In genomic region chr10:18844441-18845286, GRCm38 (mm10) we compare ENCODE assay signal across 8 mouse cellular contexts. TPM values are rescaled to one million over a fixed set of nuclear protein-coding genes. Genes with fewer than 3 reads are reported as not detected.
DNase-seq lines count a peak whose midpoint lies in the region; ATAC-seq and TF ChIP-seq lines count a peak whose summit lies in the region.

Gene Perp (plus strand): TSS chr10:18845020.

- H3K4me1 ChIP-seq in heart, embryonic 16.5 days (ENCODE audit: control insufficient read depth, insufficient read depth, low read length) = peaks cover 17% of the 10 kb centered on the region; the same call in 1 of the 2 replicates
- 0 out of 2 replicates have a peak, but pooled peaks cover 3% of the 10 kb centered on the region for H3K4me1 ChIP-seq in kidney, postnatal 0 days (replicated peaks; ENCODE audit: insufficient read depth, low read length)

- peak within 1 kb of the TSS; percentile 86 for H3K4me3 ChIP-seq in heart, embryonic 16.5 days (ENCODE audit: low read length)
- peak within 1 kb of the TSS; percentile 49 for H3K4me3 ChIP-seq in kidney, postnatal 0 days (replicated peaks; ENCODE audit: low read depth, low read length)

- peak within 1 kb of the TSS; percentile 81 for H3K4me2 ChIP-seq in heart, embryonic 16.5 days (ENCODE audit: low read depth, low read length)
- peak within 1 kb of the TSS; percentile 89 for H3K4me2 ChIP-seq in kidney, postnatal 0 days (ENCODE audit: low read length)

- 3% methylated on average over 54 of the region's 54 CpGs for WGBS in heart, embryonic 16.5 days
- WGBS in kidney, postnatal 0 days = 2% methylated on average over 50 of the region's 54 CpGs

- DNase-seq in CD4-positive, CD25-positive, alpha-beta regulatory T cell, adult 2 months (ENCODE audit: low read depth, low spot score) = peak; percentile 51
- DNase-seq in adrenal gland, postnatal 10 days = peak; percentile 61
- DNase-seq in embryo, embryonic 9.5 days (ENCODE audit: extremely low spot score) = peak; percentile 59
- DNase-seq in kidney, postnatal 0 days (ENCODE audit: low spot score) = peak; percentile 55
- peak; percentile 70 for DNase-seq in lung, postnatal 10 days
- DNase-seq in ovary, postnatal 14 days (ENCODE audit: low spot score) = peak; percentile 49
- peak; percentile 70 to 72 for DNase-seq in urinary bladder, postnatal 4 days (ENCODE audit: low spot score in 2 of 2)

- H3K36me3 ChIP-seq in heart, embryonic 16.5 days (ENCODE audit: control insufficient read depth, insufficient read depth) = no peaks in the 10 kb centered on the region
- no peaks in the 10 kb centered on the region for H3K36me3 ChIP-seq in kidney, postnatal 0 days (ENCODE audit: insufficient read depth, low read length)

- peaks cover 3% of the 10 kb centered on the region for H3K27me3 ChIP-seq in heart, embryonic 16.5 days (ENCODE audit: control insufficient read depth, insufficient read depth, low read length)
- no peaks in the 10 kb centered on the region; the same call in 1 of the 2 replicates for H3K27me3 ChIP-seq in kidney, postnatal 0 days (ENCODE audit: insufficient read depth, low read length)

- H3K27ac ChIP-seq in heart, embryonic 16.5 days (ENCODE audit: low read length) = peak within 1 kb of the TSS; percentile 88
- peak within 1 kb of the TSS; percentile 74 for H3K27ac ChIP-seq in kidney, postnatal 0 days

- H3K9ac ChIP-seq in heart, embryonic 16.5 days (ENCODE audit: low read length) = peak within 1 kb of the TSS; percentile 90
- peak within 1 kb of the TSS; percentile 59 for H3K9ac ChIP-seq in kidney, postnatal 0 days (ENCODE audit: low read depth, low read length)

- peak; percentile 90 for ATAC-seq in heart, embryonic 16.5 days (replicated peaks; ENCODE audit: extremely low read depth, insufficient read depth, low FRiP score)
- ATAC-seq in kidney, postnatal 0 days (replicated peaks; ENCODE audit: low FRiP score, low read depth) = peak; percentile 95

- TF ChIP-seq CTCF in kidney, postnatal 0 days (IDR thresholded peaks at IDR 0.05; ENCODE audit: low read depth) = peak; percentile 10; the same call in 1 of the 2 replicates

- no peaks in the 10 kb centered on the region for H3K9me3 ChIP-seq in heart, embryonic 16.5 days (replicated peaks; ENCODE audit: control insufficient read depth, low read length)
- no peaks in the 10 kb centered on the region for H3K9me3 ChIP-seq in kidney, postnatal 0 days (replicated peaks; ENCODE audit: low read length)

RNA-seq across cellular contexts. Expression of gene Perp, which starts in this region (rescaled TPM):
- 10 to 100 TPM in 1 of 2 experiments, 1 to 10 TPM in 1; 7.8 to 15.7 TPM for total RNA-seq in adrenal gland, postnatal 10 days (2021)
- polyA plus RNA-seq in heart, embryonic 16.5 days (2015; fragmentation: Nextera tagmentation; extraction: Ambion mirVana) = 218 and 248 TPM in 2 replicates
- 39.3 and 41.6 TPM in 2 replicates for polyA plus RNA-seq in kidney, postnatal 0 days (2015; fragmentation: Nextera tagmentation; extraction: Ambion mirVana)

Comparison
In these comparisons a context has a peak if more than half of its experiments do, and no peak if none do; other contexts are left out.
1. Peak in every context shown above with its lines: DNase-seq, ATAC-seq, H3K4me3 ChIP-seq and H3K27ac ChIP-seq.